Mouse (Mus musculus) cortical plate, adult 2 months (tissue): Measurements from ENCODE around the gene Ptprj. TPM values are rescaled to one million over a fixed set of nuclear protein-coding genes. Genes with fewer than 3 reads are reported as not detected.
A peak's percentile ranks its signal among the peaks of the same experiment; 100 is the strongest.

Experiments
- H3K27ac ChIP-seq: fragments of 200-500 bp; 2 replicates; pipeline ENCODE4 v1.5.1; 2012; ENCODE audit warnings: low read length, control low read depth, inconsistent platforms; ENCODE audit not compliant: insufficient read depth
- H3K4me1 ChIP-seq: fragments of 200-500 bp; 2 replicates; pipeline ENCODE4 v1.6.1; 2011; ENCODE audit warnings: low read length; ENCODE audit not compliant: control insufficient read depth, insufficient read depth
- H3K4me3 ChIP-seq: fragments of 200-500 bp; 2 replicates; pipeline ENCODE4 v1.5.1; 2011; ENCODE audit warnings: mild to moderate bottlenecking, low read length, control low read depth; ENCODE audit not compliant: insufficient read depth
- CTCF ChIP-seq: fragments of 200-500 bp; IDR thresholded peaks from 2 replicates; pipeline ENCODE4 v1.5.1; 2011; ENCODE audit warnings: mild to moderate bottlenecking, control low read depth, low read length; ENCODE audit not compliant: insufficient read depth; ENCODE audit errors: extremely low read depth
- POLR2A ChIP-seq: fragments of 200-500 bp; IDR thresholded peaks from 2 replicates; pipeline ENCODE4 v1.6.1; 2011; ENCODE audit warnings: mild to moderate bottlenecking, low read length, control low read depth; ENCODE audit not compliant: insufficient read depth; ENCODE audit errors: extremely low read depth
- polyA plus RNA-seq: library from polyadenylated mRNA; depleted of rRNA; stranded (reverse); fragments of >200 nt; gene quantifications from 2 replicates; pipeline ENCODE4 v1.2.3, GENCODE M21; 2012

Gene Ptprj
- polyA plus RNA-seq, 1 experiment = 36.9 TPM

DNA sequence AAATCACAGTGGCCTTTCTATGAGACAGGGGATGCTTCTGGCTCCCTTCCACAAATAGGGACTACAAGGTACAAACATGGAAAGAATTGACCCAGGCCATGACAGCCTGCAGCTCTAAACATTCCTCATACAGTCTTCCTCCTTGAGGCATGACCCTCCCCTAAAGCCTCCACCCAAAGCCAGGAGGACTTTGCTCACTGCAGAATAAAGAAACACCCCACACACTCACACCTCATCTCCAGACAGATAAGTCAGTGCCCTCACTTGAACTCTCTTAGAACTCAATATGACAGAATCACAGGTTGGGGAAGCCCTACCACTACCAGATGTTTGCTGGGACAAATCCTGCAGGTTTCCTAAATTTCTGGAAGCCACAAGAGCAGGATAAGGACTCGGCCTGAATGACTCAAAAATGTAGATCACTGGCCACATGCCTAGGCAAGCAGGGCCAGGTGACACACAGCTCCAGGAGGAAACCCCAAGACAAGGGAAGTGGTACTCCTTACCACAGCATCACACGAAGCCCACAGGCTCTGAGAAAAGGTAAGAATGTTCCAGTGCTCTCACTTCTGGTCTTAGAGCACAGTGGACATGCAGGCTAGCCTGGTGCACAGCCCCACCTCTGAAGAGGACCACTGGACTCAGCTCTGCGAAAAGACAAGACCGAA, 84.3 kb downstream of the Ptprj start:
- Histone ChIP-seq H3K27ac (no peak overlapping the region), H3K4me1 (peaks cover 9% of the 10 kb centered on the region), H3K4me3 (no peak overlapping the region)
- TF ChIP-seq POLR2A = no peak
- TF ChIP-seq CTCF = no peak

DNA sequence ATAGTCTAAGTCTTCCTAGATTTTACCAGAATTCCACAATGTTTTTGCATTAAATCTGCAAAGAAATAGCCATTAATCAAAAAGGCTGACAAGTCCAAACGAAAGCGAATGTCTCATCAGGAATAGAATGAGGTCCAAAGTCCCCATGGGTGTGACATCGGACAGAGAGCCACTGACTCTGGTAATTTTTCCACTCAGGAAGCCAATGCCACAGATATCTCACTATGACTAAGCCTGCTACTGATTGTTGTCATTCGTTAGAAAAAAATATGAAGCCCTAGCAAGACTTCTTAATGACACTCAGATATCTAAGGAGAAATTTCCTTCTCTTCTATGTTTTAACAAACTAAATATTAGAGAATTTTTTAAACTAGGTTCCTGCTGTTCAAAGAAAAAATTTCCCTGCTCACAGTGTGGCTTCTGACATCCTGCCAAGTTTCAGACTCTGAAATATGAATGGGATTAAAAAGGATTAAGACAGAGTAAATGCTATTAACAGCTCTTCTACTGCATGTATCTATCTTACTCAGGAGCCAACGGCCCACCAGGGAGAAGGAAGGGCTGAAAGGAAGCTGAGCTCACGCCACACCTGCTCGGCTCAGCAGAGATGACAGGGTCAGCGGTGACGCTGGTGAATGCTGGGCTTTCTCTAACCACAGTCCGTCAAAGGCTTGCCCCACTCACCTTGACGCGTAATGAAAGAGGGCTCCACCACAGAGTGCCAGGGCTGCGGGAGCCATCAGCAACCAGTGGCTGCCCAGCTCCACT, 90.0 kb downstream of the Ptprj start:
- TF ChIP-seq CTCF = no peak
- TF ChIP-seq POLR2A = no peak
- Histone ChIP-seq H3K4me3 (no peak overlapping the region), H3K27ac (no peak overlapping the region), H3K4me1 (peaks cover 9% of the 10 kb centered on the region; the same call in 1 of the 2 replicates)

DNA sequence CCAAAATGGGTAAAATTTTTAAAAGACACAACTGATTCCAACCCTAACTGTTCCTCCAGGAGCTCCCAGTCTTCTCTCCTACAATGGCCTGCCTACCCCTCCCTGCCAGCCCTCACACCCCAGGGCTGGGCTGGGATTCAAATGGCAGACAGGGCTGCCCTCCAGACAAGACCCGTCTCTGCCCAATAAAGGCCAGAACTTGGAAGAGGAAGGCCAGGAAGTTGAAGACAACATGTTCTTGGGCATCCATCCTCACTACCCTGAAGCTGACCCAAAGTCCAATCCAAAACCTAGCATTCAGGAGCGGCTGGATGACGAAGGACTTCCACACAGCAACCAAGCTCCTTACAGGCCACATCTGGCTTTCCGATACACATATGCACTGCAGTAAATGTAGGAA, 90.6 kb downstream of the Ptprj start:
- Histone ChIP-seq H3K4me3 (no peak overlapping the region), H3K4me1 (peaks cover 10% of the 10 kb centered on the region), H3K27ac (no peak overlapping the region)
- TF ChIP-seq CTCF (no peak), POLR2A (no peak)

DNA sequence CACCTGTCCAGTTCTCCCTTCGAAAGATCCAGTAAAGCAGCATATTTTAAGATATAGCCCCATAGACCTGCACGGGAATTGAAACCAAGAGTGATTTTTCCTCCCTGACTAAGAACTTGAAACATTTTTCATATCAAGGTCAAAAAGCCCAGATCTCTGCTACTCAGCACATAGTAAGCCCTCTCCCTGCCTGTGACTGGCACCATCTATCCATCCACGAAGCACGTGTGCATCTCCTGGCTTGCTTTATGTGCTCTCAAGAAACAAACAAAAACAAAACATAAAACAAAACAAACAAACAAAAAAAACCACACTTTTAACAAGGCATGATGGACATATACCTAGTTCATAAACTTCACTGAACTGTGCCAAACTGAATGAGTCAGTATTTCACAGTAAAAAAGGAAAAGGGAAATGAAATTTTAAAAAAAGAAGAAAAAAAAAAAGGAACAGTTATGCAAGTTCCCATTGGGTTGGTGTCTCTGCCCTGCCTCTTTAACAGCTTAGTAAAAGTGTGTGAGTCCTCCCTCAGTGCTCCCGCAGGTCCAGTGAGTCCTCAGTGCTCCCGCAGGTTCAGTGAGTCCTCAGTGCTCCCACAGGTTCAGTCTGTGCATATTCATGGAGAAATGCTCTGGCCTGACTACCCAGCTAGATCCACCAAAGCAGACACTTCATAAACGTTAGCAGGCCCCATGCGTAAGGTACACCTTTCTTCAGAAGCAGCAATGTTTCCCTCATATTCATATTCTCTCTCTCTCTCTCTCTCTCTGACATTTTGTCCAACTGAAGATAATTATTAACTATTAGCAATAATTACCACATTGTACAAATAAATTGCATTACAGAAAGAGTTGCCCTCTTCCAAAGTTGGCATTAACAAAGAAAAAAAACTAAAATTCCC, 91.5 kb downstream of the Ptprj start:
- no peak overlapping the region for H3K27ac ChIP-seq
- TF ChIP-seq CTCF = no peak
- TF ChIP-seq POLR2A = no peak
- peaks cover 12% of the 10 kb centered on the region for H3K4me1 ChIP-seq
- H3K4me3 ChIP-seq = no peak overlapping the region

DNA sequence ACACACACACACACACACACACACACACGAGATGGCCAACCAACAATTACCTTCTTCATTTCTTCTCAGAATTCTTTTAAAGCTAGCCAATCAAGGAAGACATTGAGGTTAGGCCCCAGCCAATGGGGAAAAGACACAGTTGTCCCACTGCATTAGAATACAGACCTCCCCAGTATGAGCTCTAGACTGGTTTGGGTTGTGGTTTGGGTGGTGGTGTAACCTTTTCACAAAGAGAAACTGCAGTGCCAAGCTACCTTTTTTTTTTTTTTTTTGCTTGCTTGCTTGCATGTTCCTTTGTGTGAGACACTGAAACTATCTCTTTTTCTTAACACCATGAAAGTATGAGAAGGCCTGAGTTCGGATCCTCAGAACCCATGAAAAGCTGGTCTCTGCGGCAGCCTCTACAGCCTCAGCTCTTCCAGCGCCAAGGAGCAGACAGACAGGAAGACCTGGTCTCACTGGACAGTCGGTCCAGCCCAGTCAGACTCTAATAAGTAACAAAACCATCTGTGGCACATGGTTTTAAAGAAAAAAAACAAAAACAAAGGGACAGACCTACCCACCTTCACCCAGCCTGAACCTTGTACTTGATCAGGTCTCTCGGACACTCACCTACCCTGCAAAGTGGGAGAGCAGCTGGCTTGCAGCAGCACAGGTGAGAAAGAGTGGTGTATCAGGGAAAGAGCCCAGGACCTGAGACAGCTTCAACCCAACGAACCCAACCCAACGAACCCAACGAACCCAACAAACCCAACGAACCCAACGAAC, 92.8 kb downstream of the Ptprj start:
- TF ChIP-seq CTCF (no peak), POLR2A (no peak)
- Histone ChIP-seq H3K4me3 (no peak overlapping the region), H3K4me1 (peaks cover 12% of the 10 kb centered on the region), H3K27ac (no peak overlapping the region)

DNA sequence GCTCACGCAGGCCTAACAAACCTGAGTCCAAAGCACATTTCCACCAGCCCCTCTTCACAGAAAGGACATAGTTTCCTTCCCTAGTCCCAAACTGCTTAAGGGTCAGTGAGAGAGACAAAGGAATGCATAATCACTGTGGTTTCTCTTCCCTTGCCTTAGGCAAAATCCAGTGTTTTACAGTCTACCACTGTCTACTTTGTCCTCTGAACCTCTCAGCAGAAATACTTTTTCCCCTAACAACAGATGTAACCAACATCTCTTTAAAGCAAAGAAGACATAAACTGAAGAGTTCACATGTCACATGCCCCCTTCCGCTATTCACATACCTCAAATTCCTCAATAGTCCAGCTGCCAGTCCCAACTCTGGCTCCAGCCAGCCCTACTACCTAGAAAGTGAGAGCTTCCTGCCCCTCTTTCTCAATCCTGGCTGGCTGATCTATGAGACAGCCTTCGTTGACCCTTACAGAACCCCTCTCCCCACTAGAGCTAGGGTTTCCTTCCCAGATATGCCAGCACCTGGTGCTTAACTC, 94.2 kb downstream of the Ptprj start:
- peaks cover 17% of the 10 kb centered on the region for H3K4me1 ChIP-seq
- H3K4me3 ChIP-seq = no peak overlapping the region
- no peak overlapping the region for H3K27ac ChIP-seq
- no peak for TF ChIP-seq CTCF
- no peak for TF ChIP-seq POLR2A

DNA sequence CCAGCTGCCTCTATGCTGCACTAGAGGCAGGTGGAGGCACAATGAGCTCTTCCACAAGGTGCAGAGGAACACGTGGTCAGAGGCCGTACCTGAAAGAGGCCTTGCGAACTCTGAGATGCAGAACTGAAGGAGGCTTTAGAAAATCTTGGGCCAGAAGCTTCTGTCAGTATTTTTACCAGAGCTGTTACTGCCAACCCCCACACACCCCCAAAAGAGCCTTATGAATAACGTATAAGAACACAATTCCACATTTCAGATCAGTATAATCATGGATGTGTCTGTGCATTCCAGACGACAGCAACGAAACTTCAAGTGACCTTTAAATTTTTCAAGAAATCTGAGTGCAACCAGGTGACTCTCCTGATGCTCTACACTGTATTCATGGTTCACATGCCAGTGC, 98.9 kb downstream of the Ptprj start:
- TF ChIP-seq CTCF (no peak), POLR2A (no peak)
- no peak overlapping the region for H3K4me3 ChIP-seq
- peak overlapping the region; percentile 38; the same call in 1 of the 2 replicates for H3K27ac ChIP-seq
- H3K4me1 ChIP-seq = peaks cover 19% of the 10 kb centered on the region

DNA sequence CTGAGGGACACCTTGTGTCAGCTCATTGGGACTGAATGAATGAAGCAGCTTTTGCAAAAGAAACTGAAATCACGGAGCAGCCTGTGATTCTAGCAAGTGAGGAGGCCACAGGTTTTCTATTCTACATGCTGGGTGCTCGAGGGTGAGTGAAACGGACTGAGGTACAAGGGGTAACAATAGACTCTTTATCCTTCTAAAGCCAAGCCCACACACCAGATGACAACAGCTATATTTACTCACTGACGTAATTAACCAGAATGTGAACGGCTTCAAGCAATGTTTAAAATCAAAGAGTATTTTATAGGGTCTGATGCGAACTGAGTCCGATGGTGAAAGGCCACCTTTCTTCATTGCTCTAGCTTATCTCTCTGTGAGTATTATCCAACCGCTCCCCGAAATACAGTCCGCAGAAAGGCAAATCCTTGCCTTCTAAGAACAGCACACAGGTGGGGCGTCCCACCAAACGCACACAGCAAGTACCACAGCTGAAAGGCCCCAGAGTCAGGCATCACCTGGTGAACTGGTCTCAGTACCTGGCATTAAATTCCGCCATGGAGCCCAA, 99.6 kb downstream of the Ptprj start:
- Histone ChIP-seq H3K4me1 (peaks cover 19% of the 10 kb centered on the region), H3K4me3 (no peak overlapping the region), H3K27ac (peak overlapping the region; percentile 38; the same call in 1 of the 2 replicates)
- TF ChIP-seq POLR2A (no peak), CTCF (no peak)

DNA sequence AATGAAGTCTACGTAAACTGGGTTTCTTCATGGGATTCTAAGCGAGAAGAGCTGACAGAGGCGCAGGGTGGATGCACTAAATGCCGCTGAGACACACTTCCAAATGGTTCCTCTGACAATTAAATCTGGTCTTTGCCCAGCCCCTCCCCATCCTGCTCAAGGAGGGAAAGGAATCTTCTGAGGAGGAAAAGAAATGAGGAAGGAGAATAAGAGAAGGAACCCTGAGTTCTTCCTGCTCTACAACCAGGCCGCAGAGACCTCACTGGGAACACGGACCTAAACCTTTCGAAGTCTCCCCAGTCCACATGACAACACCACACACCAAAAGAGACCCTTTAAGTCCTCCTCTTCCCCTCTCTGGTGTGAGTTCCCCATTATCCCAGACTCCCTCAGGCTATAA, 101.9 kb downstream of the Ptprj start:
- Histone ChIP-seq H3K4me3 (no peak overlapping the region), H3K4me1 (peaks cover 18% of the 10 kb centered on the region), H3K27ac (no peak overlapping the region)
- no peak for TF ChIP-seq CTCF
- no peak for TF ChIP-seq POLR2A
